Mouse (Mus musculus): ENCODE results near the gene Ing2. TPM values are rescaled to one million over a fixed set of nuclear protein-coding genes. Genes with fewer than 3 reads are reported as not detected.

Gene Ing2
- polyA plus RNA-seq, 2 experiments: 13.2 to 19.8 TPM

DNA sequence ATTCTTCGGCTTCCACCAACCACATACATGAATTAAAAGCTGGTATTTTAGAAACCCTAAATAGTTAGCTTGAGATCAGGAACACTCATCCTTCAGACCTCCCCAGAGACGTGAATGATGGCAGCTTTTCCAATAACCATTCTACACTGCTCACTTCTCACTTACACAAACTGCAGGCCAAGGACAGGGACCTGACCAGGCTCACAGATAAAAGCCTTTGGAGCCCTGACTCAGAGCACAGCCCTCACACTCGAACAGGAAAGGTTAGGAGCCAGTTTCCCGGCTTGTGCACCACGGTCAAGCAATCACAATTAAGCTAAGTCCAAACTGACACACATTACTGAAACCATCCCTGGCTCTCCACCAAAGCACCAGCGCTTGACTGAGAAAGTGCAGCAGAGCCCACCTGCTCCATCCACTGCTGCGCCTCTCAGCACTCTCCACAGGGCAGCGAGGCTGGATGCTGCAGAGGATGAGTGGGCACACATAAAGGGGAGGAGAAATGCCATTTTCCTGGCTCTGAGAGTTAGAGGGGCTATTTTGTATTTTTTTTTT is 11.0 kb downstream of the Ing2 start:
- no peak for TF ChIP-seq POLR2A (IDR thresholded peaks at IDR 0.05; ENCODE audit: borderline replicate concordance, extremely low read depth, insufficient read depth, insufficient read length)
- Histone ChIP-seq H3K36me3 (ENCODE audit: control insufficient read depth, insufficient read depth, low read length) (peaks cover 14% of the 10 kb centered on the region), H3K4me3 (replicated peaks; ENCODE audit: low read length) (no peak overlapping the region), H3K27ac (replicated peaks; ENCODE audit: low read depth, low read length) (no peak overlapping the region), H3K9me3 (ENCODE audit: control insufficient read depth, low read length) (no peaks in the 10 kb centered on the region), H3K4me2 (replicated peaks; ENCODE audit: low read depth, low read length, severe bottlenecking) (no peak overlapping the region), H3K27me3 (ENCODE audit: control insufficient read depth, insufficient read depth, low read length) (no peaks in the 10 kb centered on the region), H3K9ac (ENCODE audit: low read depth, low read length, severe bottlenecking) (no peak overlapping the region), H3K4me1 (ENCODE audit: control insufficient read depth, insufficient read depth, low read length) (no peaks in the 10 kb centered on the region)
- 84% methylated on average over 8 of the region's 8 CpGs for WGBS
- no peak for DNase-seq (ENCODE audit: low spot score)
- ATAC-seq (ENCODE audit: low FRiP score, low read depth): no peak

DNA sequence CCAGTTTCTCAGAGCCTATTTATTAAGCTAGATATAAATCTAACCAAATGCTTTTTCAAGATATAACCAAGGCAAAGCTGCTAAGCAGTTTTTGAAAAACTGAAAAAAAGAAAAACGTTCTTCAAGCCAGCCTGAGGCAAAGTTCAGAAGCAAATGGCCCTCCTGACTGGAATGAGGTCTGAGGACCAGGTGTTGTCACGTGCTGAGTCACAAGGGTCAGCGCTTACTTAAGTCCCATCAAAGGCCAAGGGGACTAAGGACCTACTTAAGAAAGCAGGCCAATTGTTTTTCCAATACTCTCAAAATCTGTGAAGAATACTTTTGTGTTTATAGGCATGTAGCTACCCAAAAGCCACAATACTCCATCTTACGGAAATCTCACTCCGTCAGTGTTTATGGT is 12.2 kb downstream of the Ing2 start:
- Histone ChIP-seq H3K4me1 (ENCODE audit: control insufficient read depth, insufficient read depth, low read length) (no peaks in the 10 kb centered on the region), H3K9me3 (ENCODE audit: control insufficient read depth, low read length) (no peaks in the 10 kb centered on the region), H3K9ac (ENCODE audit: low read depth, low read length, severe bottlenecking) (no peak overlapping the region), H3K27me3 (ENCODE audit: control insufficient read depth, insufficient read depth, low read length) (no peaks in the 10 kb centered on the region), H3K4me3 (replicated peaks; ENCODE audit: low read length) (no peak overlapping the region), H3K27ac (replicated peaks; ENCODE audit: low read depth, low read length) (no peak overlapping the region), H3K36me3 (ENCODE audit: control insufficient read depth, insufficient read depth, low read length) (peaks cover 6% of the 10 kb centered on the region), H3K4me2 (replicated peaks; ENCODE audit: low read depth, low read length, severe bottlenecking) (no peak overlapping the region)
- ATAC-seq (ENCODE audit: low FRiP score, low read depth) (no peak), DNase-seq (ENCODE audit: low spot score) (no peak)
- TF ChIP-seq POLR2A (IDR thresholded peaks at IDR 0.05; ENCODE audit: borderline replicate concordance, extremely low read depth, insufficient read depth, insufficient read length): no peak
- 67% methylated on average over 5 of the region's 5 CpGs for WGBS

DNA sequence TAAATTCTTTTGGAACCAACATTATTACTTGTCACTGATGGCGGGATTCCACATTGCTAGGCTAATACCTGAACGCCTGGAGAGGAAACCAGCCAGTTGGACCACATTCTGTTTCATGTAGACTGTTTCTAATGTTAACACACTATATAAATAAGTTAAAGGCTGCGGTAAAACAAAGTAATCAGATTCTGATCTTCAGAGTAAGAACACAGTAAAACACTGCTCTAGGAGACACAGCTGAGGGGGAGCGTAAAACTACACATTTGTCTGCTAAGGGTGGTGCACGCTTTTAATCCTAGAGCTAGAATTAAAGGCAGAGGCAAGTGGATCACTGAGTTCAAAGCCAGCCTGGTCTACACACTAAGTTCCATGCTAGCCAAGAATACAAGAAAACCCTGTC is 12.6 kb downstream of the Ing2 start:
- no peak overlapping the region for H3K27ac ChIP-seq (replicated peaks; ENCODE audit: low read depth, low read length)
- no peak for TF ChIP-seq POLR2A (IDR thresholded peaks at IDR 0.05; ENCODE audit: borderline replicate concordance, extremely low read depth, insufficient read depth, insufficient read length)
- H3K9me3 ChIP-seq (ENCODE audit: control insufficient read depth, low read length): no peaks in the 10 kb centered on the region
- no peak for DNase-seq (ENCODE audit: low spot score)
- no peak for ATAC-seq (ENCODE audit: low FRiP score, low read depth)
- H3K4me3 ChIP-seq (replicated peaks; ENCODE audit: low read length): no peak overlapping the region
- no peaks in the 10 kb centered on the region for H3K4me1 ChIP-seq (ENCODE audit: control insufficient read depth, insufficient read depth, low read length)
- no peak overlapping the region for H3K4me2 ChIP-seq (replicated peaks; ENCODE audit: low read depth, low read length, severe bottlenecking)
- no peak overlapping the region for H3K9ac ChIP-seq (ENCODE audit: low read depth, low read length, severe bottlenecking)
- 78% methylated on average over 5 of the region's 5 CpGs for WGBS
- peaks cover 2% of the 10 kb centered on the region; the same call in 1 of the 2 replicates for H3K36me3 ChIP-seq (ENCODE audit: control insufficient read depth, insufficient read depth, low read length)
- H3K27me3 ChIP-seq (ENCODE audit: control insufficient read depth, insufficient read depth, low read length): no peaks in the 10 kb centered on the region

DNA sequence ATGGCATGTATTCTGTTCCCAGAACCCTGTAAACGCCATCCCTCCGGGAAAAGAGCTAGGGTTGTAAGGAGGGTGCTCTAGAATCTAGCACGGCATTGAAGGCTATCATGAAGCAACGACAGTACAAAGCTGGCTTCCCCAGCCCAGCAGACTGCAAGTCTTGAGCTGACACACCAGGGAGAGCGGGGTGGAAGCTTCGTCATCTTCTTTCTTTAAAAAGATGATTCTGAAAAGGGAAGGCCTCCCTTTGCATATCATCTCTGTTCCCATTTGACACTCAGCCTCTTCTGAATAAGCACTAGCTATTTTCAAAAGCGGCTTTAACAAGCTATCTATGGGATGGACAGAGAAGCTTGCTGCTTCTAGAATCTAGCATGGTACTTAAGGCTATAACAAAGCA is 15.0 kb downstream of the Ing2 start:
- DNase-seq (ENCODE audit: low spot score): no peak
- Histone ChIP-seq H3K27me3 (ENCODE audit: control insufficient read depth, insufficient read depth, low read length) (no peaks in the 10 kb centered on the region), H3K9me3 (ENCODE audit: control insufficient read depth, low read length) (no peaks in the 10 kb centered on the region), H3K4me1 (ENCODE audit: control insufficient read depth, insufficient read depth, low read length) (no peaks in the 10 kb centered on the region), H3K9ac (ENCODE audit: low read depth, low read length, severe bottlenecking) (no peak overlapping the region), H3K4me2 (replicated peaks; ENCODE audit: low read depth, low read length, severe bottlenecking) (no peak overlapping the region), H3K36me3 (ENCODE audit: control insufficient read depth, insufficient read depth, low read length) (no peaks in the 10 kb centered on the region), H3K4me3 (replicated peaks; ENCODE audit: low read length) (no peak overlapping the region), H3K27ac (replicated peaks; ENCODE audit: low read depth, low read length) (no peak overlapping the region)
- no peak for TF ChIP-seq POLR2A (IDR thresholded peaks at IDR 0.05; ENCODE audit: borderline replicate concordance, extremely low read depth, insufficient read depth, insufficient read length)
- WGBS: 89% methylated on average over 7 of the region's 7 CpGs
- no peak for ATAC-seq (ENCODE audit: low FRiP score, low read depth)

DNA sequence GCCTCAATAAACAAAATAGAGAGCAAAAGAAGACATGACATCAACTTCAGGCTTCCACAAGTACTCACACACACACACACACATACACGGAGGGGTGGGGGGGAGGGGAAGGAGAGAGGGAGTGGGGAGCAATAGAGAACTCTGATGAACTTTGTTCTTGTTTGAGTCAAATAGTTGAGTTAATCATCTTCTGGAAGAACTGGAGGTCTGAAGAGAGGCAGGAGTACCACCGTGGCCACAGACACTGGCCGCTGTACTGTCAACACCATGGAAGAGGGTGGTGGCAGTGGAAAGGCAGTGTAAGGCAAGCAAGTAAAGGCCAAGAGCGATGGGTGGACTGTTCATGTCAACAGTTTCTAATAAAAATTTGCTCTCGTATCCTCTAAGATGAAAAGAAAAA is 15.9 kb downstream of the Ing2 start:
- Histone ChIP-seq H3K9ac (ENCODE audit: low read depth, low read length, severe bottlenecking) (no peak overlapping the region), H3K4me1 (ENCODE audit: control insufficient read depth, insufficient read depth, low read length) (no peaks in the 10 kb centered on the region), H3K9me3 (ENCODE audit: control insufficient read depth, low read length) (no peaks in the 10 kb centered on the region), H3K36me3 (ENCODE audit: control insufficient read depth, insufficient read depth, low read length) (no peaks in the 10 kb centered on the region), H3K27ac (replicated peaks; ENCODE audit: low read depth, low read length) (no peak overlapping the region), H3K4me3 (replicated peaks; ENCODE audit: low read length) (no peak overlapping the region), H3K27me3 (ENCODE audit: control insufficient read depth, insufficient read depth, low read length) (no peaks in the 10 kb centered on the region), H3K4me2 (replicated peaks; ENCODE audit: low read depth, low read length, severe bottlenecking) (no peak overlapping the region)
- WGBS: 89% methylated on average over 5 of the region's 5 CpGs
- ATAC-seq (ENCODE audit: low FRiP score, low read depth) (no peak), DNase-seq (ENCODE audit: low spot score) (no peak)
- TF ChIP-seq POLR2A (IDR thresholded peaks at IDR 0.05; ENCODE audit: borderline replicate concordance, extremely low read depth, insufficient read depth, insufficient read length): no peak

DNA sequence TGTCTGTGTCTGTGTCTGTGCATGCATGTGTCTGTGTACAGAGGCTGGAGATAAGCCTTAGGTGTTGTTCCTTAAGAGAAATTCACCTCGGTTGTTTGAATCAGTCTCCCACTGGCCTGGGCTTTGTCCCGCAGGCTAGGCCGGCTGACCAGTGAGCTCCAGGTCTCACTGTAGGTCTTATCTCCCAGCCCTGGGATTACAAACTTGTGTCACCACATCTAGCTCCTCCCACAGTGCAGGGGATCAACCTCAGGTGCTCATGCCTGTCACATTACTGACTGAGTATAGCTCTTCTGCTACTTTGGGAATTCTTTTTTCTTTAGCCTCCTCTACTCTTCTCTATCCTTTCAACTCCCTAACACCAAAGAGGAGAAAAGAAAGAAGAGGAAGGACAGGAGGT is 20.9 kb downstream of the Ing2 start:
- H3K9ac ChIP-seq (ENCODE audit: low read depth, low read length, severe bottlenecking): no peak overlapping the region
- DNase-seq (ENCODE audit: low spot score): no peak
- ATAC-seq (ENCODE audit: low FRiP score, low read depth): no peak

More for the DNA sequence above, 20.9 kb downstream of the Ing2 start:
- Histone ChIP-seq H3K9me3 (ENCODE audit: control insufficient read depth, low read length) (no peaks in the 10 kb centered on the region), H3K36me3 (ENCODE audit: control insufficient read depth, insufficient read depth, low read length) (no peaks in the 10 kb centered on the region), H3K4me1 (ENCODE audit: control insufficient read depth, insufficient read depth, low read length) (no peaks in the 10 kb centered on the region), H3K27me3 (ENCODE audit: control insufficient read depth, insufficient read depth, low read length) (no peaks in the 10 kb centered on the region), H3K4me3 (replicated peaks; ENCODE audit: low read length) (no peak overlapping the region), H3K4me2 (replicated peaks; ENCODE audit: low read depth, low read length, severe bottlenecking) (no peak overlapping the region), H3K27ac (replicated peaks; ENCODE audit: low read depth, low read length) (no peak overlapping the region)
- WGBS: 77% methylated on average over 3 of the region's 3 CpGs
- no peak for TF ChIP-seq POLR2A (IDR thresholded peaks at IDR 0.05; ENCODE audit: borderline replicate concordance, extremely low read depth, insufficient read depth, insufficient read length)

Measured in limb, embryonic 14.5 days (tissue).